Mouse (Mus musculus) embryo, embryonic 10.5 days (tissue): ENCODE measurements around the gene Nptx2.

ENCODE experiments used
- DNase-seq: peaks from one replicate; pipeline ENCODE4 v3.0.0-alpha.2; 2015; ENCODE audit warnings: low spot score

Nptx2 gene

DNA sequence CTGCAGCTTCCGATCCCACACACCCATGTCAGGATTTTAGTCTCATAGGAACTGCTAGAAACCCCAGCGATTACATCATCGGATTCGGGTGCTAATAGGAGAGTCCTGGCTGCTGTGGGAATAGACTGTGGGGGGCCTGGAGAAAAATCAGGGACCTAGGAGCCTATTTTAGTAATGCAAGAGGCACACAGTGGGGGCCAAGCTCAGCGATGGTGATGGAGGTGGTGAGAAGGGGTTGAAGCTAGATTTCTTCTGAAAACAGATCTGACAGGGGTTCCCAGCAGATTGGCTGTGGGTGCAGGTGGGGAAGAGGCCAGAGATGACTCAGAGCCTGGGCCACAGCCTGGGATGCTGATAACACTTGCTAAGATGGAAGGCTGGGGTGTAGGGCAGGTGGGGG is 39.4 kb downstream of the Nptx2 start:
- DNase-seq = no peak

DNA sequence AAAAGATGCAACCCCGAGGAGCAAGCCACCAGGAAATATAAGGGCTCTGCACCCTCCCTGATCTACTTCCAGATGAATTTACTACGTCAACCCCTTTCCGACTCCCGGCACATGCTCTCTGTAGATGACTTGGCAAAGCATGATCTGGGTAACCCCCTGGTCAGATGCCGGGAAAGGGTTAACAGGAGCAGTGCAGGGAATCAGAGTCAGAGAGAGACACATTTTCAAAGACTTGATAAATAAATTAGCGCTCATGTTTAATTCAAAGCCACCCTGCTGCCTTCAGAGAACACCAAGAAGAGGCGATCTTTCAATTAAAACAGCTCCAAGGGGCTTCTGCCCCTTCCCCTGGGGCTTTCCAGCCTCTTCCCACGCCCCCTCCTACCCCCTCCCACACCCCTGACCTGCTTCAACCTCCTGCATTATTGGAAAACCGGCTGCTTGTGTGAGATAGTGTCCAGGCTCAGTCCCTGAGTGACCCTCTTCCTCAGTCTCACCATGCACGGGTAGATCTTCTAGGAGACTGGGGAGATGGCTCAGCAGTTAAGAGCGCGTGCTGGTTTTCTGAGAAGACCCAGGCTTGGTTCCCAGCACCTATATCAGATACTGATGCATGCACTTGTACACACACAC is 45.7 kb downstream of the Nptx2 start:
- DNase-seq = peak; percentile 42

DNA sequence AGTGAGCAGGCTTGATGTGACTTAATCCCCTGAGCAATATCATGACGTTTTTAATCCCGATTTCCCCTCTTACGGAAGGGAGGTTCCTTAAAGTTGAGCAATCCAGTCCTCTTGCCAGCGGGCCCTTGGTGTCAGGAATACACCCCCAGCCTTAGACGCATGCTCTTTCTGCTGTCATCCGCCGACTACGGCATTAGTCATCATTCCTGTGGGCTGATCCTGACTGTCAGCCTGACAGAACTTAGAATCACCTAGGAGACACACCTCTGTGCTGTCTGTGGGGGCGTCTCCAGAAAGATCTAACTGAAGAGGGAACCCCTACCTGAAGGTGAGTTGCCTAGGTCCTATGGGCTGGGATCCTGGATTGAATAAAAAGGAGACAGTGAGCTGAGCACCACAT is 49.1 kb downstream of the Nptx2 start:
- DNase-seq = no peak
